Mouse (Mus musculus) lung, adult 2 months (tissue): Measurements from ENCODE around the gene Itga2.

Experiments
- CTCF ChIP-seq: fragments of 200-500 bp; IDR thresholded peaks from 2 replicates; pipeline ENCODE4 v1.5.1; 2011; ENCODE audit warnings: mild to moderate bottlenecking, low read length, control low read depth; ENCODE audit not compliant: insufficient read depth
- POLR2A ChIP-seq: fragments of 200-500 bp; IDR thresholded peaks from 2 replicates; pipeline ENCODE4 v1.6.1; 2011; ENCODE audit warnings: low read depth, mild to moderate bottlenecking, control low read depth, low read length, borderline replicate concordance; ENCODE audit errors: extremely low read depth

GRCm38 (mm10) chr13:114878667-114879066, 53.2 kb downstream of the Itga2 start:
- TF ChIP-seq CTCF (no peak), POLR2A (no peak)
